Mouse (Mus musculus): ENCODE measurements around the gene Actn4.

DNA sequence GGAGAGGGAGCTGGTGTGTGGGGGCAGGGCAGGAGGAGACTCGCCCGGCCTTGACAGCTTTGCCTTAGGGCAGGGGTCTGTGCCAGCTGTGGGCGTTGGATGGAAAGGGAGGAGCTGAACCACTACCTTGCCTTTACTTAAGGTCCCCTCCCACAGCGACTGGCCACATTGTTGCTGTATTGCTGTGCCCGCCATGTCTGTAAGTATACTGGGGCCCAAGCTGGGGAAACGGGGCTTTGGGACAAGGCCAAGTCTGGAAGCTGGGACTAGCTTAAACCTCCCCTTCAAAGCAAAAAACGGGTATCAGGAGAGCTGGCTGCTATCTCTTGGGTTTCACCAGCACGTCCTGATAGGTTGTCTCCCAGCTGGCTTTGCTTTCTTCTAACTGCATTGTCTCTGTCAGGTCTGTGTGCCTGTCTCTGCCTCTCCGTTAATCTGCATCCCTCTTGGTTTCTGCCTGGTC lies 97.8 kb downstream of the Actn4 start:
- TF ChIP-seq HCFC1 (IDR thresholded peaks at IDR 0.05; ENCODE audit: borderline replicate concordance, insufficient read depth, low read length) (no peak), ZC3H11A (IDR thresholded peaks at IDR 0.05; ENCODE audit: borderline replicate concordance, low read depth, low read length) (no peak), MAFK (IDR thresholded peaks at IDR 0.05; ENCODE audit: insufficient read depth, low read depth, low read length) (no peak)
